Mouse (Mus musculus): ENCODE results near the gene Usp39.

- TF ChIP-seq HCFC1 (IDR thresholded peaks at IDR 0.05; ENCODE audit: borderline replicate concordance, insufficient read depth, low read length) (no peak), ZC3H11A (IDR thresholded peaks at IDR 0.05; ENCODE audit: borderline replicate concordance, low read depth, low read length) (no peak), ZNF384 (IDR thresholded peaks at IDR 0.05; ENCODE audit: low read depth, low read length) (no peak)
Measured at GRCm38 (mm10) chr6:72270952-72271519, 73.9 kb downstream of the Usp39 start.

Measured in ES-E14 (cell line).